Mouse (Mus musculus): ENCODE measurements around the gene Ncam1.

DNA sequence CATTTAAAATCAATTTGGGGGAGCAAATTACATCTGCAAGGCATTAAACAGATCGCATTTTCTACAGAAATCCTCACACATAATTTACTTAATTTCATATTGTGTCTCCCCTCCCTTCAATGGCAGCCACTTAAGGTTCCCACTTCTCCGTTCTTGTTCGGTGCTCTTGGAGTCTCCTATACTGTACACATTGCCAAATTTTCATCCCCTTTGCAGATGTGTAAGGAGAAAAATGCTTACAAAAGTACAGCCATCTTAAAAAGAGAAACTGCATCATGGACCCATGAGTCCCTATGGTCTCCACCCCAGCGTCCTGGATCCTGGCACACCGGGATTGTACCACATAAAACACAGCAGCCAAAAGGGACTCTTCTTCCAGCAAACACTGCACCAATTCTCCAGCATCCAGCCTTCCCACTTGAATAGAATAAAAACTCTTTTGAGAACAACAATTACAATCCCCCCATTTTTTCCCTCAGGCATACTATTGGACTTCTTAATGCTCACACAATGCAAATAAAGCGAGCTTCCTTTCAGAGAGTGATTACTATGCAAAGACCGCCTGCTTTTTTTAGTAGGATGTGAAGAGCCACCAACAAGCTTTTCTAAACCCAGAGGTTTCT lies 21.6 kb downstream of the Ncam1 start:
- TF ChIP-seq CTCF (IDR thresholded peaks at IDR 0.05; ENCODE audit: extremely low read depth, insufficient read depth, insufficient read length, insufficient replicate concordance), result no peak
- no peak for TF ChIP-seq POLR2A (IDR thresholded peaks at IDR 0.05; ENCODE audit: low read depth, low read length)

Measured in spleen, adult 2 months (tissue).